Mouse (Mus musculus) embryonic facial prominence, embryonic 15.5 days (tissue): ENCODE results near the gene Oxct1. TPM values are rescaled to one million over a fixed set of nuclear protein-coding genes. Genes with fewer than 3 reads are reported as not detected.

Experiments
- ATAC-seq: fragments of 200-750 bp; cut with Nextera tagmentation; 2 replicates; pipeline ENCODE4 v1.8.0; 2017; ENCODE audit warnings: low read depth, moderate TSS enrichment; ENCODE audit not compliant: insufficient number of reproducible peaks, low FRiP score, low TSS enrichment
- H3K27ac ChIP-seq: fragments of 300-500 bp; sonication (generic); replicated peaks from 2 replicates; pipeline ENCODE4 v1.5.1; 2015; ENCODE audit warnings: mild to moderate bottlenecking, inconsistent platforms
- H3K27me3 ChIP-seq: fragments of 300-500 bp; sonication (generic); 2 replicates; pipeline ENCODE4 v1.6.1; 2015; ENCODE audit warnings: inconsistent platforms
- H3K36me3 ChIP-seq: fragments of 300-500 bp; sonication (generic); 2 replicates; pipeline ENCODE4 v1.6.1; 2015; ENCODE audit warnings: mild to moderate bottlenecking, inconsistent platforms
- H3K4me1 ChIP-seq: fragments of 300-500 bp; sonication (generic); 2 replicates; pipeline ENCODE4 v1.6.1; 2015; ENCODE audit warnings: inconsistent platforms
- H3K4me2 ChIP-seq: fragments of 300-500 bp; sonication (generic); replicated peaks from 2 replicates; pipeline ENCODE4 v1.6.1; 2015; ENCODE audit warnings: mild to moderate bottlenecking, inconsistent platforms
- H3K4me3 ChIP-seq: fragments of 300-500 bp; sonication (generic); replicated peaks from 2 replicates; pipeline ENCODE4 v1.5.1; 2015; ENCODE audit warnings: mild to moderate bottlenecking, inconsistent platforms
- H3K9ac ChIP-seq: fragments of 300-500 bp; sonication (generic); 2 replicates; pipeline ENCODE4 v1.6.1; 2015; ENCODE audit warnings: inconsistent platforms
- H3K9me3 ChIP-seq: fragments of 300-500 bp; sonication (generic); replicated peaks from 2 replicates; pipeline ENCODE4 v1.6.1; 2016; ENCODE audit warnings: inconsistent platforms
- WGBS: fragments of 180-500 bp; shearing (Covaris S2); methylation state at CpG from one replicate; pipeline ENCODE4 v1.1.7; 2015; 5-methylcytosine and 5-hydroxymethylcytosine counted together
- polyA plus RNA-seq: library from polyadenylated mRNA; unstranded; fragments of >200 nt; fragmentation: Nextera tagmentation; extraction: Ambion mirVana; gene quantifications from 2 replicates; pipeline ENCODE4 v1.2.1, GENCODE M21; 2015

The Oxct1 gene
- polyA plus RNA-seq, 1 experiment from 2014 or later, result 238 TPM

DNA sequence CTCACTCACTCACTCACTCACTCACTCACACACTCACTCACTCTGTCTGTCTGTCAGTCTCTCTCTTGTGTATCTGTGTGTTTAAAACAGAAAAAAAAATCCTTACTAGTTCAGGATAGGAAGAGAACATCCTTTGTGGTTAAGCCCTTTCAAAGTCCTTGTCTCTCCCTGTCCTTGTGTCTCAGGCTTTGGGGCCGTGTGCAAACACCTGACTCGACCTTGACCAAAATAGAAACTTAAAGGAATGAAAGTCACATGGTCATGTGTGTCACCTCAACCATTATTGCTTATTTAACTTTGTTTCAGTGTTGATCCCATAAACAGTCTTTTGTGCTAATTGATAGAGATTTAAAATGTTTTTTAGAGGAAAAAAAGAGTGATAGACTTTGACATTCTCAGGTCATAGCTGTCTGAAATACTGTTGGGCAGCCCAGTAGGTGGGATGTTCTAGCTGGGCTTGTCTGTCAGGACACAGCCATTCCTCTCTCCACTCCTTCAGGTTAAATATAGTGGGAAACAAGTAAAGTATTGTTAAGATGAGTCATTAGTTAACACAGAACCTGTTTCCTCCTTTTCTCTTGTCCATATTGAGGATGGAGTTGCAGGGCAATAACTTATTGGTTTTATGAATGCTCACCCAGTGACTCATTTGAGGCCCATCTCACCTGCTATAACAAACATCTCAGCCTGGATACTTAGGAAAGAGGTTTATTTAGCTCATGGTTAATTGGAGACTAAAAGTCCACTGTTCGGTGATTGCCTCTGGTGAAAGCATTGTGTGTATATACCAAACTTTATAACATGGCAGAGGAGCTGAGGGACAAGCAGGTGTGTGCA lies 7.2 kb downstream of the Oxct1 start:
- Histone ChIP-seq H3K36me3 (peaks cover 24% of the 10 kb centered on the region), H3K4me2 (no peak overlapping the region), H3K4me1 (peaks cover 2% of the 10 kb centered on the region), H3K9ac (no peak overlapping the region), H3K4me3 (no peak overlapping the region), H3K27ac (no peak overlapping the region), H3K27me3 (no peaks in the 10 kb centered on the region), H3K9me3 (no peaks in the 10 kb centered on the region)
- 77% methylated on average over 3 of the region's 3 CpGs for WGBS
- ATAC-seq, result no peak

DNA sequence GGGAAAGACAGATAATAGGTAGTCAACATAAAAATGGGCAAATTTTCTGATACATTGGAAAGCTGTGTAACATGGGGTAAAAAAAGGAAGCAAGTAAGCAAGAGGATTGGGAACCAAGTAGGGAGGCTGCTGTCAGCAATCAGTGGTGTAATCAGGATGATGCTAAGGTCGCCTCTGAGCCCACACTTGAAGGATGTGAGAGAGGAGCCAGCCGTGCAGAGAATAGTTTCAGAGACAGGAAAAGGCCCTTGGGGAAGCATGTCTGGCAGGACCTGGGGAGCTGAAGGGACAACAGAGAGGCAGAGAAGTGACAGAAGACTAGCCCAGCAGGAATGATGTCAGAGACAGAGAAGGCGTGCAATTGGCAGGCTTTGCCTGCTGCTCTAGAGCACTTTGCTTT lies 16.2 kb downstream of the Oxct1 start:
- no peak for ATAC-seq
- Histone ChIP-seq H3K9me3 (no peaks in the 10 kb centered on the region), H3K36me3 (peaks cover 45% of the 10 kb centered on the region), H3K4me1 (no peaks in the 10 kb centered on the region), H3K4me3 (no peak overlapping the region), H3K27ac (no peak overlapping the region), H3K9ac (no peak overlapping the region), H3K27me3 (no peaks in the 10 kb centered on the region), H3K4me2 (no peak overlapping the region)
- WGBS, result 60% methylated on average over 3 of the region's 3 CpGs

DNA sequence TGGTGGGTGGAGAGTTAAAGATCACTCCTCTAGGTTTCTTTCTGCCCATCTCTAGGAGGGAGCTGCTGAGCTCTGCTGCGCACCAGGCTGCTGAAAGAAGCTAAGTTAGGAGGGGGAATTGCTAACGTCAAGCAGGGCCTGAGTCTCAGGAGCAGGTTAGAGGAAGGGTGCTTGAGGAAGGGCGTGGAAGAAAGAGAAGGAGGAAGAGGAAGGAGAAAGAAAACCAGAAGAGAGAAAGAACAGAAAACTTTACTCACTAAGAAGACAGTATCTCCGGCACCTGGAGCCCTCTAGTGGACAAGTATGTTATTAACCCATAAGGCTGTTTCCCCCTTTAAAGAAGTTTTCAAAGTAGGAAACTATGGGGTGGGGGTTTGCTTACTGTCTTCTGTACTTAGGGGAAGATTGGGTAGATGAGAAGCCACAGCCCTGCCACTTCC lies 16.9 kb downstream of the Oxct1 start:
- no peak for ATAC-seq
- no peak overlapping the region; the same call in 1 of the 2 replicates for H3K4me2 ChIP-seq
- no peaks in the 10 kb centered on the region for H3K27me3 ChIP-seq
- 25% methylated on average over 4 of the region's 4 CpGs for WGBS
- no peak overlapping the region for H3K4me3 ChIP-seq
- H3K27ac ChIP-seq, result no peak overlapping the region
- H3K36me3 ChIP-seq, result peaks cover 38% of the 10 kb centered on the region
- no peaks in the 10 kb centered on the region for H3K4me1 ChIP-seq
- H3K9ac ChIP-seq, result no peak overlapping the region
- no peaks in the 10 kb centered on the region for H3K9me3 ChIP-seq

DNA sequence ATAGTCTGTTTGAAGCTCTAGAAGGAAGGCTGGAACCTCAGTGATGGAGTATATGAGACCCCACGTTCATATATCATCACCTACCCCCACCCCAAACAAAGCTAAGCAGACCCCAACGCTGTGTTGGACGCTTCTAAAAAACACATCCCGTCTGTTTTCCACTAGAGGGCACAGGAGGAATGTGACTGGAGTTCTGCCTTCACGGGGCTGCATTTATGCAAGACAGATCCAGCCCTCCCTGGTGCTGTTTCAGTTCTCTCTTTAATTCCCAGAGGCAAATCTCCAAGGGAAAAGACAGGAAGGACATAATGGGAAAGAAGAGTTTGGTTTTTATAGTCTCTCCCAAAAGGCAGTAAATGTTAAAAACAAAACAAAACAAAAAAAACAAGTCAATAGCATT lies 30.4 kb downstream of the Oxct1 start:
- peaks cover 53% of the 10 kb centered on the region for H3K36me3 ChIP-seq
- H3K9me3 ChIP-seq, result no peaks in the 10 kb centered on the region
- H3K9ac ChIP-seq, result no peak overlapping the region
- H3K4me3 ChIP-seq, result no peak overlapping the region
- H3K4me2 ChIP-seq, result no peak overlapping the region
- WGBS, result 8% methylated on average over 5 of the region's 5 CpGs
- no peaks in the 10 kb centered on the region for H3K27me3 ChIP-seq
- H3K27ac ChIP-seq, result no peak overlapping the region
- ATAC-seq, result no peak
- no peaks in the 10 kb centered on the region for H3K4me1 ChIP-seq

DNA sequence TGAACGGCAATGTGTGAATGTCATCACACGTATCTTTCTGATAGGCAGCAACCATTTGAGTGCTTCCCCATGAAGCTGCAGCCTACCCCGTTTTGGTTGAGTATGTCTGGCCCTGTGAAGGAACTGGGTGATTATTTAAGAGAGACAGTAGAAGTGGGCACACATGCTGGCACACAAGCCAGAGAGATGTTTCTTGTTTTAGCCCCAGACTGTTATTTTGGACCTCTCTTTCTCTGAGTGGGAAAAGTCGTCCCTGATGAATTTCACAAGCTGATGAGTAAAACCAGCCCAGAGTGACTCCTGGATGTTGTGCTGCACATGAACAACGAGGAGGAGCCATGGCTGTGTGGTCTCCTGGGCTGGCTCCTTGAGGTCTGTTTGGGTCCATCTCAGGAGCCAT lies 37.4 kb downstream of the Oxct1 start:
- Histone ChIP-seq H3K4me2 (no peak overlapping the region), H3K4me3 (no peak overlapping the region), H3K36me3 (peaks cover 39% of the 10 kb centered on the region), H3K9ac (no peak overlapping the region), H3K27ac (no peak overlapping the region), H3K9me3 (no peaks in the 10 kb centered on the region), H3K4me1 (no peaks in the 10 kb centered on the region), H3K27me3 (no peaks in the 10 kb centered on the region)
- no peak for ATAC-seq
- WGBS, result 85% methylated on average over 5 of the region's 5 CpGs

DNA sequence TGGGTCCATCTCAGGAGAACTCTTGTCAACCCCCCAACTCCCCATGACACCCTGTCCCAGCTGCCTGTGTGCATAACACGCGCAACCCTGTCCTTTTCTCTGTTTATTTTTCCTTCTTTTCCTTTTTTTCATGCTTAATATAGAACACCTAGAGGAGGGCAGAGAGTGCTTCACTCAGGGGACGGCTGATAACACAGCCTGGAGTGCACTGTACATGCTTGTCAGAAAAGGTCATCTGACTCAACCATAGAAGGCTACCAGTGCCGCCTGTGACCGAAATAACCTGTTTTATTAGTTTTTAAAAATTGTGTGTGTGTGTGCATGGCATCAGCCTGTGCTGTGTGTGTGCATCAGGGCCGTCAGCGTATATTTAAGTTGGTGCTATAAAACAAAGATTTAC lies 37.8 kb downstream of the Oxct1 start:
- Histone ChIP-seq H3K4me2 (no peak overlapping the region), H3K9me3 (no peaks in the 10 kb centered on the region), H3K27ac (no peak overlapping the region), H3K4me1 (no peaks in the 10 kb centered on the region), H3K9ac (no peak overlapping the region), H3K27me3 (no peaks in the 10 kb centered on the region), H3K4me3 (no peak overlapping the region), H3K36me3 (peaks cover 38% of the 10 kb centered on the region)
- 90% methylated on average over 7 of the region's 7 CpGs for WGBS
- ATAC-seq, result no peak

DNA sequence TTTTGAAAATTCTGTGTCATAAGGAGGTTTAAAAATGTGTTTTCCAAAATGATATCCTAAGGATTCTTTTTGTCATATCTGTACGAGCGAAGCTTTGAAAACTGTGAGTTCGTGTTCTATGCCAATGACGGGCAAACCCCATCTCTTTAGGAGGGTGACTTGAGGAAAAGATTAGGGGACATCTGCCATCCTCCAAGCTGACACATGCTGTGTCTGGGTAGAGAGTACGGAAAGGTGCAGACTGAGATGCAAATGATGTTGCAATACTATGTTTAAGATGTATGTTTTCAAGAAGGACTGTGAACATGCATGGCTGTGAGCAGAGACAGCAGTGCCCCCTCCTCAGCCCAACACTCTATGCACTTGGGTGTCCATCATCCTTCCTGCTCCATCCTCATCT lies 38.5 kb downstream of the Oxct1 start:
- Histone ChIP-seq H3K9me3 (no peaks in the 10 kb centered on the region), H3K27me3 (no peaks in the 10 kb centered on the region), H3K4me1 (no peaks in the 10 kb centered on the region), H3K27ac (no peak overlapping the region), H3K4me2 (no peak overlapping the region), H3K36me3 (peaks cover 31% of the 10 kb centered on the region), H3K9ac (no peak overlapping the region), H3K4me3 (no peak overlapping the region)
- no peak for ATAC-seq
- WGBS, result 86% methylated on average over 5 of the region's 5 CpGs

DNA sequence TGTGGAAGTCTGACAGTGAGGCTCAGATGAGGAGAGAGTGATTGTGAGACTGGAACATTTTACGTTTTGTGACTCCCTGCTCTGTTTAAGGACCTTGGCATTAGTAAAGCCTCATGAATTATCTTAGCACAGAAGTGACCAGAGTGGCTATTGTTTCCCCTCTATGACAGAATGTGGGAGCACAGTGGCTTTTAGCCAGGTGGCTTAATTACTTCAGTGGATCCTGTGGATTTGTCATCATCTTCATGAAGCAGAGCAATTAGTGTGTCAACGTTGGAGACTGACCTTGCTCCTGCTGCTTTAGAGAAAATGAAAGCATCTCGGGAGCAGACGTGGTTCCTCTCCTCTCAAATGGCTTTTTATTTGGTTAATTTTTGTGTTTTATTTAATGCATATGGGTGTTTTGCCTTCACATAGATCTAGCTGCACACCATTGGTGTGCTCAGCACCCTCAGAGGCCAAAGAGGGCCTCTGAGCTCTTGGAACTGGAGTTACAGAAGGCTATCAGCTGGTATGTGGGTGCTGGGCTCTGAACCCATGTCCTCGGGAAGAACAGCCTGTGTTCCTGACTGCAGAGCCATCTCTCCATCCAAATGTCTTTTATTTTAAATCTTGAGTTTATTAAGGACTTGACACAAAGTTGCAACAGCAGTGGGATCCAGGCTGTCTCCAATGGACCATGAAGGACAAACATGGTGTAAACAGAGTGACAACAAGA lies 41.2 kb downstream of the Oxct1 start:
- no peak overlapping the region for H3K9ac ChIP-seq
- 71% methylated on average over 5 of the region's 5 CpGs for WGBS

DNA sequence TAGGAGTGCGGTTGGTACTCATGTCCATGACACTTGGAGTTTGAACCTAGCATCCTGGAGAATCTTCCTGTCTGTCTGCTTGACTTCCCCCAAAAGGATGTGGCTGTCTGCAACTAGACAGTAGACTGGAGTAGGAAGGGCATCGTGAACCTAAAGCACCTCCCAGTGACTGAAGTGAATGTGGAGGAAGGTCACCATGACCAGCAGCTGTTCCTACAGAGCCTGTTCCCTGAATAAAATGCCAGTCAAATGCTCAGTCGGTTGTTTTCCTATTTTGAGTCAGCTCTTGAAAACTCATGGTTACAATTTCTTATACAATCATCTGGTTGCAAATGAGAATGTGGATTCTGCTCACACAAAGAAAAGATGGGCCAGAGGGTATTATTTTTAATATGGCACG lies 51.8 kb downstream of the Oxct1 start:
- H3K4me3 ChIP-seq, result no peak overlapping the region
- H3K9me3 ChIP-seq, result no peaks in the 10 kb centered on the region
- no peaks in the 10 kb centered on the region for H3K27me3 ChIP-seq
- no peak for ATAC-seq
- H3K4me1 ChIP-seq, result no peaks in the 10 kb centered on the region
- no peak overlapping the region for H3K27ac ChIP-seq
- H3K36me3 ChIP-seq, result peaks cover 22% of the 10 kb centered on the region
- H3K4me2 ChIP-seq, result no peak overlapping the region
- H3K9ac ChIP-seq, result no peak overlapping the region
- 78% methylated on average over 4 of the region's 4 CpGs for WGBS

More for the DNA sequence above, 41.2 kb downstream of the Oxct1 start:
- Histone ChIP-seq H3K4me2 (no peak overlapping the region), H3K9me3 (no peaks in the 10 kb centered on the region), H3K27me3 (no peaks in the 10 kb centered on the region), H3K4me3 (no peak overlapping the region), H3K27ac (no peak overlapping the region), H3K4me1 (no peaks in the 10 kb centered on the region), H3K36me3 (peaks cover 13% of the 10 kb centered on the region)
- no peak for ATAC-seq

DNA sequence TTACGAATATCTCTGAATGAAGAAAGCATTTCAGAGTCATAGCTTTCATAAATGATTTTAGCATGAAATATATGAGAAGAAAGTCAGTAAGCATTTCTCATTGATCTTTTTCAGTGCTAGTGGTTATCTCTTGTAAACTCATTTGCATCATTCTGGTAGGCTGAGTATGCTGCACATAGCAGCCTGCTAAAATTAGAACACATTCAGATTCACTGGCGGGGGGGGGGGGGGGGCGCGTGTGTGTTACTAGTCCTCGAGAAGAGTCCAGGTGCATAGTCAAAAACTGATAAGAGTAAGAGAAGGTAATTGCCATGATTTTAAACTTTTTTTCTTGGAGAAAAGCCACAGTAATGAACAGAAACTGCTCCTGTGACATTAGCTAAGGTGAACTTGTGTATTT lies 52.6 kb downstream of the Oxct1 start:
- Histone ChIP-seq H3K4me1 (no peaks in the 10 kb centered on the region), H3K9me3 (no peaks in the 10 kb centered on the region), H3K36me3 (peaks cover 17% of the 10 kb centered on the region; the same call in 1 of the 2 replicates), H3K27ac (no peak overlapping the region), H3K9ac (no peak overlapping the region), H3K4me2 (no peak overlapping the region), H3K4me3 (no peak overlapping the region), H3K27me3 (no peaks in the 10 kb centered on the region)
- WGBS, result 92% methylated on average over 5 of the region's 5 CpGs
- no peak for ATAC-seq

DNA sequence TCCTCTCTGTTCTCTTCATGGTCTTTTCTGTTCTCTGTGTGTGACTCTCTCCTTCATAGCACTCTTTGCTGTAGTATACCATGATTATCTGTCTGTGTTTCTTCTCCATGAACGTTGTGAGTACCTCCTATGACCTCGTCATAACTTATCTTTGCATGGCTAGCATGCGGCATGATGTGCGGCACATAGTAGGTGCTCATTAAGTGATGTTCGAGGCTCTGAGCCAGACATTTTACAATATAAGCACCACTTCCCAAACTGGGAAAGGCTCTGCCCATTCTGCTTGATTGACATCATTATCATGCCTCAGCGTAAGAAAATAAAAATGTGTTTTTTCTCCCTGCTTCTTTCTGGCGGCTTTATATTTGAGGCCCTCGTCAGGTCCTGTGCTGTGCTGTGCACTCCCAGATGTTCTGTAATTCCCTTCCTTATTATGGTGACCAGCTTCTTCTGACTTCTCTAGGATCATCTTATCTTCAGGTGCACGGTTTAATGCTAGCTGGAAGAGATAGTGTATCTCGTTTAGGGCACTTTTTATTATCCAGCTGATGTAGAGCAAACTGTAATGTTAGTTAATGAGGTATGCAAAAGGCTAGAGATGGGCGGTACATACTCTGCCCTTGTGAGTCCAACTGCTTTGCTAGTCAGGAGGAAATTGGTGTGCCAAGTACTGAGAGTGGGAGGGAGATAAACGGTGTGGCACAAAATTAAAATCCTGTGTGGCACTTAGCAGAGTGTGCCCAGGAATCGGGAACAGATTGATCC lies 53.4 kb downstream of the Oxct1 start:
- Histone ChIP-seq H3K4me3 (no peak overlapping the region), H3K9ac (no peak overlapping the region), H3K36me3 (peaks cover 17% of the 10 kb centered on the region; the same call in 1 of the 2 replicates), H3K9me3 (no peaks in the 10 kb centered on the region), H3K4me1 (no peaks in the 10 kb centered on the region), H3K4me2 (no peak overlapping the region), H3K27me3 (no peaks in the 10 kb centered on the region), H3K27ac (no peak overlapping the region)
- 90% methylated on average over 13 of the region's 13 CpGs for WGBS
- no peak for ATAC-seq
